Mouse (Mus musculus) layer of hippocampus, adult 8-10 months (tissue): ENCODE results near the gene Mlph. TPM values are rescaled to one million over a fixed set of nuclear protein-coding genes. Genes with fewer than 3 reads are reported as not detected.
A peak's percentile ranks its signal among the peaks of the same experiment; 100 is the strongest.

Experiments used
- DNase-seq, 2 experiments: peaks; one replicate each; pipeline ENCODE4 v3.0.0; 2022; ENCODE audit warnings: low spot score in 2 of 2
- total RNA-seq, 4 experiments: library from RNA; stranded (reverse); gene quantifications; 2 replicates each; pipeline ENCODE4 v1.2.4; 2022

Mlph gene
- total RNA-seq: 1 to 10 TPM; 1.6 to 5.2 (median 3.5) TPM

DNA sequence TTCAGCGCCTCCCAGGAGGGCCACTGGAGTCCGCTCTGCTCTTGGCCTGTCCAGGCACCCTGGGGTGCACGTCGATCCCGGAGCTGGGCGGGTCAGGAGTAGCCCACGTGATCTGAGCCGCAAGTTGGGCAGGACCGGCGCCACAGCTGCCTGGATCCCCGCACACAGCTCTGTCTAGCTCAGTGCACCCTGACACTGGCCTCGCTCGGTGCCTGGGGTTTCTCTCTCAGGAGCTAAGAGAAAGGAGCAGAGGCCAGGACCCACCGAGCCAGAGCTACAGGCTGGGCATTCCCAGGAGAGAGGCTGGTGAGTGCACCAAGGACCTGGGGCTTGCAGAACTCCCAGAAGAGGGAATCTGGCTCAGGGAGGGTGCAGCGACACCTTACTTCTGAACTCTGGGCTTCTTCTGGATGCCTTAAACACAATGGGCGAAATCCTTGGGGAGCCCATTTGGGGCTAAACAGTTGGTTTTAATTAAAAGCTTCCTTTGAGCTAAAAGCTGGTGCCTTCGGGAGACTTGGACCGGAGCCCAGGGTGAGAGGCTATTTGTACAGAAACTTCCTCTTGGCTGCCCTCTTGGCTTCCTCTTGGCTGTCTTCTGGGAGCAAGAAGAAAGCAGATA, at the start of gene Mlph:
Gene Mlph, plus strand, starts transcription at position 138 of the 622 bp plus-strand sequence.
- no peak for DNase-seq

DNA sequence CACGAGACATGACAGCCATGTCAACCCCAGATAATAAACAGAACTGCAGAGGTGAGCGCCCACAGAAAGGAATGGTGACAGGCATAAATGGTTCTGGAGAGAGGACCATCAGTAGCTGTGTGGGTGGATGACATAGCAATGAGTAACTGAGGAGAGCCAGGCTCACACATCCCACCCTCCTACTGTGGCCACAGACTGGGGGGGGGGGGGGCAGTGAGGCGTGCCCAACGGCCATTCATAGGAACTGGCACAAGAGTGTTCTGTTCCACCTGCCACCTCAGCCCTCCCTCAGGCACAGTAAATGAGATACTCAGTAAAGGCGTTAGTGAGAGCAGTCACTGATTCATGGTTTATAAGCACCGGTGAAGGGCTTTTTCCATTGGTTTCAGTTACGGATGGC, 48.2 kb upstream of the Mlph start:
- DNase-seq: no peak

DNA sequence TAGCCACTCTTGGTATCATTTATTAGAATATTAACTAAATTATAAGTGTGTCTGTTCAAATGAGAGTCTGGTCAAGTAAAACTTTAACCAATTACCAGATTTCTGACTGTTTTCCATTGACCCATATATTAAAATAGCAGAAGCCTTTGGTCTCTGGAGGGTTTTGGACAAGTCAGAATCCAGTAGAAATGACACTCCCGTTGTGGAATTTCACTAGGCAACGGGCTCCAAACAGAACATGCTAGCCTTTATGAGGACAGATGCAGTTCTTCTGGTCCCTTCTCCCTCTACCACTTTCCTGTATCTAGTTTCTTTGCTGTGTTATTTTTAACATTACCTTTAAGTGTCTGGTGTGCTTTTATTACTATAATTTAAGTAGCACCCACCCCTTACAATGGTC, 44.3 kb upstream of the Mlph start:
- DNase-seq: no peak

DNA sequence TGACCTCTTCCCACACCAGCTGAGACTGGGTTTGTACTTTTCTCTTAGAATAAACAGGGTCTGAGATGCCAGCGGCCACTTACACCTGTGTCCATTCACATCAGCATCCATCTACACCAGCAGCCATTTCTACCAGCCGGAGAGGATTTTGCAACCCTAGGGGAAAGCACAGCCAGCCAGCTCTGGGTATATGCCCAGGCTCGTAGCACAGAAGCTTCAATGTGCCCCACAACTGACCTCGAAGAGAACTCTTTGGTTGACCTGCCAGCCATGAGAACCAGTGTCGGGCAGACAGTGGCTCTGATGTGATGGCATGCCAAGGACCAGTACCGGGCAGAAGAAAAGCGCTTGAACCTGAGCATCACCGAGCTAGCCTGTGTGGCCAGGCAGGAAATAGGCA, 39.5 kb upstream of the Mlph start:
- DNase-seq: no peak

DNA sequence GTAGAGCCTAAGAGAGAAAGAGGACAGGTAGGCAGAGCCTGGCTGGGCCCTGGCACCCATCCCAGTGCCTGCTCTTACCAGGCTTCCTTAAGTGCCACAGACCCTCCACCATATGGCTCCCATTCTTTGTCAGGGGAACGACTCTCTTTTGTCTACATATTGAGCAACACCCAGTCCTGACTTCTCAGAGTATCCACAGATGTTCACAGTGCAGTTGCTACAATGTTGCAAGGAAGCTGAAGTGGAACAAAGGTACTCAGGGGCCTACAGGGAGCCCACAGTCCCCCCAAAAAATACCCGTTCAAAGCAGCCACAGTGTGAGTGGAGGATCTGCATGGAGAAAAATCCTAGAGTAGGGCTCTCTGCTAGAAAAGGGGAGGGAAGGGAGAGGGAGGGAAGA, 38.9 kb upstream of the Mlph start:
- DNase-seq: no peak

DNA sequence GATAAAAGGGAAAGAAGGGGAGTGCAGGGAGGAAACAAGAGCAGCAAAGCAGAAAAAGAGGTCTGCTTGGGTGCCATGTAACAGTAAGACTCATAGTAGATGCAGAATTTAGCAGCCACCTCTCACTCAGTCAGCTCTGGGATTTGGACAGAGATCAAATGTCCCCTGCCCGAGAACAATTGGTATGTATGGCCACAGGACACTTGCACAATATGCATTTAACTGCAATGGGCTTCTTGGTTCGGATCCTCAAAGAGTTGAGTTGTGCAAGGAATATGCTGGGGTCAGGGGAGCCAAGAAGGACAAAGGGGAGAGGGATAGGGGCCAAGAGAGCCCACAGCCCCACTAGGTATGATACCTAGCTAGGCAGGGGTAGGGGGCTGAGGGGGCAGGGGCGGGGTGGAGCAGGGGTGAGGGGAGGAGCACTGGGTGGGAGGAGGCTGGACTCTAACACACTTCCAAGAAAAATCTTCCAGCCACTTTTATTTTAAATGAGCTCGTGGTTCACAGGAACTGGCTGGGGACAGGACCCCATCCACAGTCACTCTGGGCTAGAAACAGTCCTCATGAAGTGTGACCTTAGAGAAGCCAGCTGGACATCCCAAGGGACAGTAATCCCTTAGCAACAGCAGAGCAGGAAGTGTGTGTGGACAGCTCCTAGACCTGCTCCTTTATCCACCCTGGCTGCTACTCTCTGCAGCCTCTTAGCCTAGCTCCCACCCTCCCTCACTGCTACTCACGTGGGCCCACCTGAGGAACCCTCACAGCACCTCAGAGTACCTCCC, 38.2 kb upstream of the Mlph start:
- no peak for DNase-seq

DNA sequence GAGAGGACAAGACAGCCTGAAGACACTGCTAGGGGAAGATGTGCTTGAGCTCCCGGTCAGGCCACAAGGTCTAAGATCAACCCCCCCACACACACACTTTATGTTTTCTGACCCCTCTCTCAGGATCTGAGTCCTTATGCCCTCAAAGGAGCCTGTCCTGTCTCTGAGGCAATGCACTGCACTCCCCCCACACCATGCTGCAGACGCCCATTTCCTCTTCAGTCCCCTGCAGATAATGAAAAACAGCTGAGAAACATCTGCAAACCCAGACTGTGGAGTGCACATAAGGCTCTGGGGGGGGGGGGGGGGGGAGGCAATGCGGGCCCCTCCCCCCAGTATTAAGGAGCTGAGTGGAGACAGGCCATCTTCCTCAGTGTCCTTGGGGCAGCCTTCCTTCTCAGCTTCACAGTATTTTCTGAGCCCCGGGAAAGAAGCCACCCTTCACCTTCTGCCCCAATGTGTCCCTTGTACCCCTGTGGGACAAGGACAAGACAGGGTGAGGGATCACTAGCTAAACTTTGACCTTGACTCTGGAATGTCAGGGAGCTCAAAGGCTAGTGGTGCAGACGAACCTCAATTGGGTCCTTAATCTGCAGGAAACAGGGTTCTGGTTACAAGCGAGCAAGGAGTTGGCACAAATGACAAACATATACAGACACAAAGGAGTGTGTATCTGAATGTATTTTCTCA, 29.0 kb upstream of the Mlph start:
- DNase-seq: no peak

DNA sequence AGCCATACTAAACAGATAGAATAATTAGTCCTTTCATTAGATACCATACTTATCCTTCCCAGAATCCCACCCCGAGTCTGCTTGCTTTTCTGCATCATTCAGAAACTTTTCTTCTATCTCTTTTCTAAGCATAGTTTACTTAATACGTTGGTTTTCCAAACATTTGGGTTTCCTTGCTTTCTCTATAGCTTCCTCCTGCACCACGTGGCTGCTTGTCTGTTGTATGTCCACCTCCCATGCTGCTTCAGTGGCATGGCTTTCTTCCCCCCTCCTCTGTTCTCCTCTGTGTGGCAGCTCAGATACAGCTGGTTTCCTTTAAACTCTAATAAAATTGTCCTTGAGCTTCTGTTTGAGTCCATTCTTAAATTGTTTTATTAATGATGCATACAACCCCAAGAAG, 20.4 kb upstream of the Mlph start:
- no peak for DNase-seq

DNA sequence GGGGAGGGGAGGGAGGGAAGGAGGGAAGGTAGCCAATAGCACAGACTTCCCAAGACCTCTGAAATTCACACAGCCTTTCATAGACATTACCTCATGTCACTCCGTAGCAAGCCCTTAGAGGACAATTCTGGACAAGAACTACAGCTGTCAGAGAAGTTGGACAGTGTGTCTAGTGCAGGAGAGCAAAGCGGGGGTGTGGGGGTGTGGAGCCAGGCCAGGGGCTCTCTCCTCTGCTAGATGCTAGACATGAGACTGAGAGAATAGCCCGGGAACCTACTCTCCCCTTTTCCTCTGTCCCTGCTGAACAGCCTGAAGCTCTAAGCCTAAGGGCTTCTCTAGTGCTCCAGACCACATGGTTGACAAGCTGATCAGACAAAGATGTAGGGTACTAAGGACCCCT, 19.9 kb upstream of the Mlph start:
- DNase-seq: no peak

DNA sequence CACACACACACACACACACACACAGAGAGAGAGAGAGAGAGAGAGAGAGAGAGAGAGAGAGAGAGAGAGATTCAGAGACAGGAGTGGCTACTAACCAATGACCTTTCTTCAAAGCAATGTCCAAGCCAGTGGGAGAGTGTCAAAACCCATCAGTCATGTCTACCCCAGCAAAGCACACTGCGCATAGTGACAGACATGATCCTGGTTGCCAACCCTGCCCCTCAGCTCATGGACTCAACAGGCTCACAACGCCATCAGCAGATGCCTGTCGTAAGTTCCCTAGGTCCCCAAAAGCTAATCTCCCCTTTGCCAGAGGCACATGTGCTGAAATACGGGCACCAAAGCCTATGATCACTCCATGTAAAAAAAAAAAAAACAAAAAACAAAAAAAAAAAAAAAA, 18.6 kb upstream of the Mlph start:
- no peak for DNase-seq

DNA sequence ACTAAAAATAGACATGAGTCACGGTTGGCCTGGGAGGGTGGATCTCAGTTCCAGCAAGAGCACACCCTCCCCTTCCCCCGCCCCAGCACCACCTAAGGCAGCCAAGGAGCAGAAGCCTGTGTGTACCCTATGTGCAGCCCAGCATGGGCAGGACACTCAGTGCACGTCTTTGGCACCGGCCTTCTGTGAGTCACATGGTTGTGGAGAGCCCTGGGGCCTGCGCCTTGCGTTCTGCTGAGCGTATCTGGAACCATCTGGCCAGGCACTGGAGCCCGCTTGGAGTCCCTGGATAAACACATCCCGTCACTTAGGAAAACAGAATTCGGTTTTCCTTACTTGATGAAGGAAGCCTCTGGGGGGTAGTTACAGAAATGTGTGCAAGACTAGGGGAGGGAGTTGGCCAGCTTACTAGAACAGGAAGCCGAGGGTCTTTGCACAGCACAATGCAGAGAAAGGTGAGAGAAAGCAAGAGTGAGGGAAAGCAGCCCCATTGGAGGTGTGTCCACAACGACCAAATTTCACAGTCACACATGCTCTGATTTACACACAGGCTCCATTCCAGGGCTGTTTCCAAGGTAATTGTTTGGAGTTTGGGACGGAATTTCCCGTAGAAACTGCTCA, 18.0 kb upstream of the Mlph start:
- DNase-seq: peak; percentile 43 to 63

DNA sequence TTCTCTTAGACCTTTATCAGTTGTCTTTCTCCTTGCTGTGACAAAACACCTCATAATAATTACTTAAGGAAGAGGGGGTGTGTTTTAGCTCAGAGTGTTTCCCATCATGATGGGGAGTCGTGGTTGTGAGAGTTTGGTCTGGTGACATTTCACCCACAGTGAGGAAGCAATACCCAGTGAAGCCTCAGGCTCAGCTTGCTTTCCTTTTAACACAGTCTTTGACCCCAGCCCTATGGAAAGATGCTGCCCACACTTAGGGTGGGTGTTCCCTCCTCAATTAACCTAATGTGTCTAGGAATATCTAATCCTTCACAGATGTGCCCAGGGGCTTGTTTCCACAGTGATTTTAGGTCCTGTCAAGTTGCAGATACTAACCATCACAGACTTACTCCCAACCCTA, 16.9 kb upstream of the Mlph start:
- no peak for DNase-seq

DNA sequence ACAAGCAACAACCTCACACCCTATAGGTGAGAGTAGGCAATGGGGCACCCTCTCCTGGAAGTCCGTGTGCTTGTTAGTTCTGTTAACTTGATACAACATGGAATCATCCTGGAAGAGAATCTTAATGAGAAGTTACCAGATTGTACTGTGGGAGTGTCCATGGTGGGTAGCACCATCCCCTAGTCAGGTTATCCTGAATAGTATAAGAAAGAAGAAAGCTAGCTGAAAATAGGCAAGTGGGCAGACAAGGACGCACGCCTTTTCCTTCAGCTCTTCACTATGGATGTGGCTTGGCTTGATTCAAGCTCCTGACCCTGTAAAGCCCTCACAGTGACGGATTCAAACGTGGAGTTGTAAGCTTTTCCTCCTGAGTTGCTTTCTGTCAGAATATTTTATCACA, 15.1 kb upstream of the Mlph start:
- no peak for DNase-seq

DNA sequence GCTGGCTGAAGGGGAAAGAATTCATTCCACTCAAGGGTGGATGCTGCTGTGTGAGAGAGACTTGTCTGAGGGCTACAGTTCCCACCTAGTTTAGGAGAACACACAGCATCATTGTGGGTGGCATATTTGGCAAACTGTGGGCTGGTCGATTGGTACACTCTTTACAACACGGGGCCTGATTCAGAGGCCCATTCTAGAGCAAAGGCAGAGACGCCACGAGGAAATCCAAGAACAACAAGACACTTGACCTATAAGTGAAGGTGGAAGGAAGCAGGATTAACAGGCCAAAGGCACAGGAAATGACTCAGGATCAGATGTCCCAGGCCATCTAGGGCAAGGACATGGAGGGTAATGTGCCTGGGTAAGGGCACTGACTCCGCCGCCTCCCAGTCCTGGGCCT, 14.5 kb upstream of the Mlph start:
- DNase-seq: no peak

DNA sequence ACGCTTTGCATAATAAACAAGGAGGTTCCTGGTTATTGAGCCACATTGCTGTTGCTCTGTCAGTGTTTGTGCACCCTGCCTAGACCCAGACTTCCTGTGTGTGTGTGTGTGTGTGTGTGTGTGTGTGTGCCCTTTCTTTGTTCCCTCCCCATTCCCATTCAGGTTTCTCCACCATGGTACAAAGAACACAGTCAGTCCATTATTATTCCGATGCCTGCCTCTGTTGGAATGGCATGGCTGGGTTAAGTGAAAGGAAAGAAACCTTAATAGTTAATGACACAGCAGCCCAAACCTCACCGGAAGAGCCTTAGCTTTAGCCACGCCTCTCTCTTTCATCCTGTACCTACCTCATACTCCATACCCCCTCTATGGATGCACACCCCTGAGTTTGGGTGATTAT, 13.6 kb upstream of the Mlph start:
- DNase-seq: no peak

DNA sequence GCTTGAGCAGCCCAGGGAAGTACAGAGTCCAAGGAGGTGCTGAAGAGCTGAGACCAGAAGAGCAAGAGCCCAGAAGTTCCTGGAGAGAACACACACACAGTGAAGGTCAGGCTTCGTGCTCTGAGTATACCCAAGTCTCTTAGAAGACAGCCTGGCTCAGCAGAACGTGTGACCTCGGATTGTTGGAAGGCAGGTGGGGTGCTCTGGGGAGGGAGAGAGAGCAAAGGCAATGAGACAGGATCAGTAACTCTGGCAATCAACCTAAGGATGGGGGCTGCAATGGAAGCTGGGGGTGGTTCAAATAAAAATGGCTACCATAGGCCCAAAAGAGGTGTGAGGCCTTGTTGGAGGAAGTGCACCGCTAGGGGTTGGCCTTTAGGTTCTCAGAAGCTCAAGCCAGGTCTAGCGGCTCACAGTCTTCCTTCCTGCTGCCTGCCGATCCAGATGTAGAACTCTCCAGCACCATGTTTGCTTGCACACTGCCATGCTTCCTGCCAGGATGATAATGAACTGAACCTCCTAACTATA, 13.1 kb upstream of the Mlph start:
- no peak for DNase-seq

DNA sequence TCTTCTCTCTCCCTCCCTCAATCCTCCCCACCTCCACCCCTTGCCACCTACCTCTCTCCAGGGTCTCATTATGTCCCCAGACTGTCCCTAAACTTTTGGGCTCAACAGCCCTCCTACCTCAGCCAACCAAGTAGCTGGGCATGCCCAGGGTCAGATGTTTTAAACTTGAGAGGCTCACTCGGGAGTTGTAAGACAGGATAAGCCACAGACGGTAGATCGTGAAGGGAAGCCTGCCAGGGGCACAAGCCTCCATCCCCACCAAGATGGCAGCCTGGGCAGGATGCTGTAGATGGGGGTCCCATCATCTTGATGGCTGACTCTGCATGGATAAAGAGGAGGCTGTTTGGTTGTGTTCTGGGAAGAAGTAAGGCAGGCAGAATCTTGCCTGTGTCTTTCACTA, 12.1 kb upstream of the Mlph start:
- no peak for DNase-seq

DNA sequence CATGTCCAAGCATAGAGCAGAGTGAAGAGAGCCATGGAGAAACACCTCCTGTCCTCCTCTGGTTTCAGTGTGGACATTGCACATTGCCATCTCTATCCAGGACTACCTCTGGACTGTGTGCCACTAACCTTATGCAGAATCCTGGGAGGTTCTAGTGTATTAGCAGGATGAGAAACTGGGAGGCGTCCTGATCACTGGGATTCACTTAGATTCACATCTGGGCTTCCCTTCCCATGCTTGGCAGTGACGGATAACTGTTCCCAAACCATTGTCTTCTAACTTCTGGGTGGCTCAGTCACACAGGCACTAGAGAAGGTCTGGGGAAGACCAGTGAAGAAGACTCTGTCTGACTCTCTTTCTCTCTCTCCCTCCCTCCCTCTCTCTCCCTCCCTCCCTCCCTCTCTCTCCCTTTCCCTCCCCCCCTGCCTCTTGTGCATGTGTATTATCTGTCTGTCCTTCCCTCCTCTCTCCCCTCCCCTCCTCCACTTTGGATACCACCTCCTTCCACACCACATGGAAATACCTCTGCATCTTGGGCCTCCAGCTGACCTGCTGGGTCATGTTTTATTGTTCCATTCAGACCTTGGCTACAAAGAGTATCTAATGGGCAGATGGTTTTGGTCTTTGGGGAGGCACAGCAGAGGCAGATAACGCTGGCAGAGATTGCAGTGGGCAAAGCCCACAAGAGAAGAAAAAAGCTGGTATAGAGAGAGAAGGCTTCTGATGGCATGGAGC, 11.5 kb upstream of the Mlph start:
- no peak for DNase-seq

DNA sequence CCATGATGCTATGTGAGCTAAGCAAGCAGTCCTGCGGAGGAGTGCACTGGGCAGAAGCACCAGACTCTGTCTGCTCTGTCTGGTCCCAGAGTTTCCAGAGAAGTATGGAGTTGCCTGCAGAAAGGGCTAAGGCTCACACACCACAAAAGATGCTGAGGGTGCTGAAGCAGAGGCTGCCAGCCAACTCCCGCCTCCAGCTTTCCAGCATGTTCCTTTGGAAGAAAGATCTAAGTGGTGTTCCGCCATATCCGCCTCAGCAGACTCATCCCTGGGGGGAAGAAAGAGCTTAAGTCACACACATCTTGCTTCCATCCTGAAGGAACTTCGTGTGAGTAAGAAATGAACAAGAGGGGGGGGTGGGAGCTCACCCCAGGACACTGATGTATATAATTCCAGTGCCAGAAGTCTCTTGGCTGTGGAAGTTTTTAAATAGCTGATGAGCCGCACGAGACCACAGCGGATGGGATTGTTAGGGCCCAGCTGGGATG, 10.9 kb upstream of the Mlph start:
- DNase-seq: peak; percentile 65

DNA sequence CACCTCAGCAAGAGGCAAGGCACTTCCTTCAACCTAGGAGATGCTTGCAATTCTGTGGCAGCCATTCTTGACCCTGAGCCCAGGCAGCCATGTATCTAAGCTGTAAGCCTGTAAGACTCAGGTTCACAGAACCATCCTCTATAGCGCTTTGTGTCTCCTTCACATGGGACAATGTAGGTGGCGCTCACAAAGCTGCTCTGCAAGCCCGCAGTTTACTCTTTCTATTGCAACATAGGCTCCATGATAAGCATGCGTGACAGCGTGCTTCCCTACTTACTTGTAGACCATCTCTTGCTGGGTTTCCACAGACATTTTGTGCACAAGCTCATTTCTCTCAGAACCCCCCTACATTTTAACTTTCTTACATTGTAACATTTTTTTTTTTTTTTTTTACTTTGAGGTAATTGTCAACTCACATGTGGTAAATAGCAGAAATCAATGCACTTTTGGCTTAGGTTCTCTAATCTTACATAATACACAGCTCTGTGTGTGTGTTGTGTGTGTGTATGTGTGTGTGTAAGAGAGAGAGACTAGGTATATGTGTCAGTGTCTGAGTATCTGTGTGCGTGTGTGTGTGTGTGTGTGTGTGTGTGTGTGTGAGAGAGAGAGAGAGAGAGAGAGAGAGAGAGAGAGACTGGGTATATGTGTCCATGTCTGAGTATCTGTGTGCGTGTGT, 10.0 kb upstream of the Mlph start:
- no peak for DNase-seq

DNA sequence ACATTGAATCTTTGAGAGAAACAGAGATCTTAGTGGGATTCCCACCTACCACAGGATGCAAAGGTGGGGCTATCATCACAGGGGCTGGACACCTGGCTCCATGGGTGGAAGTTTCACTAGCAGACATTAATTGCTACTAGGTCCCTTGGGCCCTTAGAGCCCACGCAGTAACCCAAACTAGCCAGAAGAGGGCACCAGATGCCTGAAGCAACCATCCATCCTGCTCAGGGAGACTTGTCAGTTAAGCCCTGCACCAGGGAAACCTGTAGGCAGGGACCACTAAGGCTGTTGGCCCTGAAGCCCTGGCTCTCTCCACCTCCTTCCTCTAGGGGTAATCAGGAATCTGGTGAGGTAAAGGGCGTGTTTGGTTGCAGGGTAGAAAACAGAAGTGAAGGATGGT, 8.5 kb upstream of the Mlph start:
- peak in 1 of 2 experiments; percentile 63 for DNase-seq
